Mouse (Mus musculus): Measurements from ENCODE around the gene Pou4f2.

Pou4f2 gene

DNA sequence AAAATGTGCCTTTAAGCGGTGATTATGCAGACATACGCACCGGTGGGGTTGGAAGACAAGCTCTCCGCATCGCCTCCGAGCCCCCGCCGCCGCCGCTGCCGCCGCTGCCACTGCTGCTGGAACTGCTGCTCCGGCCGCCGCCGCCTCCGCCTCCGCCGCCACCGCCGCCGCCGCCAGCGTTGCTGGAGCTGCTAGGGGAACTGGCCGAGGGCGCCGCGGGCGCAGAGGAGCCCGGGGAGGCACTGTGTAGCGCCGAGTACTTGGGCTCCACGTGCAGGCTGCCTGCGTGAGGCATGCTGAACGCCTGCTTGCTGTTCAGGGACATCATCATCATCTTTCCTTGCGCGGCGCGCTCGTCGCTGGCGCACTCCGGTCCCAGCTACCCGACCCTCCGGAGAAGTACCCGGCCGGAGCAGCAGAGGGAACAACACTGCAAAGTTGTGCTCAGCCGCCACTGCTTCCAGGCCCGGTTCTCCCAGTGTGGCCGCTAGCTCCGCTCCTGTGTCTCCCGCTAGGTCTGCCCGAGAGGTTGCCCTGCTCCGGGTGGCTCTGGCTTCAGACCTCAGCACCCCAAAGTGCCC, at the start of gene Pou4f2:
Gene Pou4f2 (minus strand): TSS at position 575 of the 581 bp plus-strand sequence.
- no peak for DNase-seq

DNA sequence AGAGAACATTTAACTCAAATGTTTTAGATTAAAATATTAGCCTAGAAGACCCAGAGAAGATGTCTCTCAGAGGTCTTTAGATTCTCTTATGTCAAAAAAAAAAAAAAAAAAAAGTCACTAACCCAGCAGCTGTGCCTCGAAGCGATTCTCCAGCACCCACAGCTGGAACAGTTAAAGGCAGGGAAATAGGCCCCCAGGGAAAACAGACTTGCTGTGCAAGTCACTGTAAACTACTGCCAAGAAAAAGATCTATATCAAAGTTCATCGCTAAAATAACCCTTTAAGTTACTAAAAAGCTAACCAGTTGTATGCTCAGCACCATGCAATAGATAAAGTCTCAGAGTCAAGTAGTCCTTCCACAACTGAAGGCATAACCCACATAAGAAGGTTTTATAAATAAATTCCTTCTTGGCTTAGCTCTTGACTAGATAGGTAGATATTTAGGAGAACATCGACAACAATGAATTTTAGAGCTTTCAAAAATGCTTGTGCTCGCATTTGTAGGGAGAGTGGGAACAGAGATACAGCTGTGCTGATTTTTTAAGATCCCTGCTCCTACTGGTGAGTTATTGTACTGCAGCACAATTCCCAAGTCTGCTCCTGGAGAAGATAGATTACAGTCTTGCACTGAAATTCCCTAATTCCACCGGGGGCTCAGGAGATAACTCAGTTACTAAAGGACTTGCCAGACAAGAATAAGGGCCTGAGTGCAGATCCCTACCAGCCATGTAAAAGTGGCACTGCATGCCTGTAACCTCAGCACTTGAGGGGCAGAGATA, 40.8 kb upstream of the Pou4f2 start:
- no peak for DNase-seq

DNA sequence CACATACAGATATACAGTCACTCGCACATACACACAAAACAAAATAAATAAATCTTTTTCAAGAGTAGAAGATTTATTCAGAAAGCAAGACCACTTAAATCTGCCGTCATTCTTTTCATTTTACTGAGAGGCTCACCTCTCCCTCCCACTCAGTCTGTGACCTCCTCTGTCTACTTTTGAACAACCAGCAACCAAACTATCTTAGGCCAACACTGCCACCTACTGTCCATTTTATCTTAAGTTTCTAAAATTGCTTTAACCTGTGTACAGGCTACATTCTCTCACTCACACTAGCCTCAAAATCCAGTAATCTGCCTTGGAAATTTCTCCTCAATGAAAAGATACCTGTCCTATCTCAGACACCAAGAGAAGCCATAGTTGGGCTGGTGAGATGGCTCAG, 31.4 kb upstream of the Pou4f2 start:
- no peak for DNase-seq

DNA sequence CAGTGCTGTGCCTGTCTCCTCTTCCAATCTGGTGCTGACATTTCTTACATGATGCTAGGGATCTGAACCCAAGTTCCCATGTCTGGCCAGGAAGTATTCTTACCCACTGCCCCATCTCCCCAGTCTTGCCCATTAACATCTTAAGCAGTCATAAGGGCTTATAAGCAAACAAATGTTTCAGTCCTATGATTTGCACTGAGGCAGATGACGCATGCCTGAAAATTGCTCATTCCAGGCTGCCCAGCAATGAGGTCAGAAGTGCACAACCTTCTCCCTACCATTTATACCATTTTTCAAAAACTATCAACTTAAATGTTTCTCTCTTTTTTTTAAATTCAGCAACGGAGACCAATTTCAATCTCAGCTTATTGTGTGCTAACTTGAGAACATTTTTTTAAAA, 27.5 kb upstream of the Pou4f2 start:
- no peak for DNase-seq

DNA sequence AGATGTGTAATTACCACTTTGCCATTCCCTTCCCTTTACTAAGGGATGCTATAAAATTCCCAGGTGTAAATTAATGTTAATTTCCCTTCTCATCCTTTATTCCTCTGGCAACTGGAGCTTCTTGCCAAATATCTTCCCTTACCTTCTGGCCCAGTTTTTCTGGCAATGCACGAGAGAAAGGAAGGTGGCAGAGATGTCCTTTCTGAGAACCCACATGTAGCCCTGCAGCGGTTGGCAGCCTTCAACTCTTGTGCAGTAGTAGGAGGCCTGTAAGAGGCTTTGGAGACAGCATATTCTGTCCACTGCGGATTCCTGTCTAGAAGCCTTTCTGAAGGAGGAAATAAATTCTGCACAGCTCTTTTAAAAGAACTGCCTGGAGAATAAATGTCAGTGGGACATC, 20.0 kb upstream of the Pou4f2 start:
- no peak for DNase-seq

DNA sequence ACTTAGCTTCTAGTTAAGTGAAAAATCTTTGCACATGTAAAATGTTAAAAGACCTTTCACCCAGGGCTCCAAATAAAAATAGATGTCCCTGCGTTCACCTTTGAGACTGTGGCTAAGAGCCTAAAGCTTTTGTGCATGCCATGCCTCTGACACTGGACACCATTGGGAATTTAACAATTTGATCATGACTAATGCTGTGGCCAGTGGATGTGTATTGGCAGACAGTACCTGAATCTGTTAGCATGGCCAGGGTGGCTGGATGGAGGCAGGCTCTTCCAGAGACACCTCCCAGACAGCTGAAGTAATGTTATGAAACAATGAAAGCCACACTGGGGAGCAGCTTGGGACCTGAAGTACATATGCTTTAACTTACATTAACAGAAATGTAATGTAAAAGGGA, 6.3 kb upstream of the Pou4f2 start:
- no peak for DNase-seq

DNA sequence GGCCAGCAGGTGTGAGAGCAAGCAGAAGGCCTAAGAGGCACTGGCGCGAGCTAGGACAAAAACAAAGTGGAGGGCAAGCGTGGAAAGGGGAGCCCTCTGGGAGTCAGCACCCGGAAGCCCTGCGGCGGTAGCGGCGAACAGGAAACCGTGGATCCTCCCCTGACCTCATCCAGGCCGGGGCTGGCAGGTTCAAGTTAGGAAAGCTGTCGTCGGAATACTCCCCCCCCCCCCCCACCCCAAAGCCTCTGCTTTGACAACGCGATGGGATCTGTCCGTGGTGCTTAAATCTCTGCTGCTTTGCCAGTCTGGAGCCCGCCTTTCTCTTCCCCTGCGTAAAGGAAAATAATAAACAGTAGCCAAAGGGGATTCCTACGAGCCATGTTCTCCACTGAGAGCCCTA, 1.7 kb upstream of the Pou4f2 start:
- DNase-seq = no peak

DNA sequence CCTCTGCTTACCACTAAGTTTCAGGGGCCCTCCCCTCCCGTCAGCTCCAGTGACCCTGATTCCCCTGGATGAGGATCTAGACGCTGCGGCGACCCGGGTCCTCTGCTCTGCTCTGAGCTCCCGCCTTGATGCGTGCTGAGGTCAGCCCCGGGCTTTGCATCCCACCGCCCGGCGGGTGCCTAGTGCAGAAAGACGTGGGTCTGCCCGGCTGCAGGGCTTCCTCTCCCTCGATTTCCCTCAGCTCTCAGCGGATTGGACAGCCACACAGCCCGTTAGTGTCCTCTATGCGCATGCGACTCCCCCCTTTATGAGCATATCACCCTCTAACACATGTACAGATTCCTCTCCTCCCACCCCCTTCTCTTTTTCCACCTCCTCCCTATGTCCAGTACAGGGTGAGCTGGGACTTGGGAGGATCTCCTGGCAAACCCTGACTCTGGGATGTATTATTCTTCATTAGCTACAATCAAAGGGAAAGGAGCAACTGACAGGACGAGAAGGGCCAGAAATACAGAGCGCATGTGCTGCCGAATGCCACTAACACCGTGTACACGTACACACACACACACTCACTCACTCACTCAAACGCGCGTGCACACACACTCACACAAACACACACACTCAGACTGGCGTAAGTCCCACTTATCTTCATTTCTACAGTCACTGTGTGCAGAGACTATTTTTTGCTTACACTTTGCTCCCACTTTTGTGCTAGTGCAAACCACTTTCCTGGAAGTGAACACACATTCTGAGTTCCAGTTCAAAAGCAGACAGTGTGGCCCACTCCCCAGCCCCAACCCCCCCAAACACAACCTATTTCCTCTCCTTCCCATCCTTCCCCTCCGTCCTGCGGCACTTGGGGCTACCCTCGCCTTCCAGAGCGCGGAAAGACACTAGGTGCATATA, 948 bp upstream of the Pou4f2 start:
- DNase-seq = no peak

DNA sequence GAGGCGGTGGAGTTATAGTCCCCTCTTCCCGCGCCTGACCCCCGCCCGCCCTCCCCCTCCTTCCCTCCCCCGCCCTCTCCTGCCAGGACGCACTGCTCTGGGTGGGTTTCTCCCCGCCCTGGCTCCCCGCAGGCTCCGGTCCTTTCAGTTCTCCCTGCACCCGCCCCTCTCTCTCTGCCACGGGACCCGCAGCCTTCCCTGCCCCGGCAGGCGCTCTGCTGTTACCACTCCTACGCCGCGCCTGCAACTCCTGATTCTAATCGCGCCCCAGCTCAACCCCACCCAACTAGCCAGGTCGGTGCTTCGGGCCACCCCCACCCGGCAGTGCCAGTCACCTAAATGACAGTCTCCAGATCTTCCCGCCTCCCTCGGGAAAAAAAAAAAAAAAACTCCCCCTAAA, 216 bp upstream of the Pou4f2 start:
- no peak for DNase-seq

DNA sequence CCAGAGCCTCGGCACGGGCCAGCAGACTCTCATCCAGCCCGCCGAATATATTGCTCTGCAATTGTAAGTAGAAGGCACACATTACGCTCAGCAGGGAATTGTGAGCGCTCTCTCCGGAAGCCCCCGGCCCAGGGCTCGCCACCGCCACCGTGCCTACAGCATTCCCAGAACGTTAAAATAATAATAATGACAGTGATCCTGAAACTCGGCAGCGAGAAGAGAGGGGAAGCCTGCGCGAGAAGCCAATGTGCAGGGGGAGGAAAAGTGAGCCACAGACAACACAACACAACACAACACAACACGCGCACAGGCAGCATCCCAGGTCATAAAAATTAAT, 853 bp downstream of the Pou4f2 start:
- DNase-seq = no peak

DNA sequence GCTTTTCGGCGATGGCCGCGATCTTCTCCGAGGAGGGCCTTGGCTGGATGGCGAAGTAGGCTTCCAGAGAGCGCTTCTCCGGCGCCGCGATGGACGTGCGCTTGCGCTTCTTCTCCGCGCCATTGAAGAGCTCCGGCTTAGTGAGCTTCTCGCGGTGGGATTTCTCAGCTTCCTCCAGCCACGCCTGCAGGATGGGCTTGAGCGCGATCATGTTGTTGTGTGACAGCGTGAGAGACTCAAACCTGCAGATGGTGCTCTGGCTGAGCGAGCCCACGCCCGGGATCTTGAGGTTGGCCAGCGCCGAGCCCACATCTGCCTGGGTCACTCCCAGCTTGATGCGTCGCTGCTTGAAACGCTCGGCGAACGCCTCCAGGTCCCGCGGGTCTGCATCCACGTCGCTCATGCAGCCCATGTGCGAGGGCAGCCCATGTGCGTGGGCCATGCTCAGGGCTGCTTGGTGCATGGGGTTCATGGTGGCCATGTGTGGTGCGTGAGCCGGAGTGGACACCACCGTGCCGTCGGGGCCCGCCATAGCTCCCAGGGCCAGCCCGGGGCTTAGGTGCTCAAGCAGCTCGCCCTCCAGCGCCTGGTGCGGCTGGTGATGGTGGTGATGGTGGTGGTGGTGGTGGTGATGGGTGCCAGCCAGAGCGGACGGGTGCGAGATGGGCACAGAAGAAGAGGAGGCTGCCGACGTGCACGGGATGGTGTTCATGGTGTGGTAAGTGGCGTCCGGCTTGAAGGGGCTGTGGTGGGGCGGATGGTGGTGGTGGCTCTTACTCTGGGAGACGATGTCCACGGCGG, 1.4 kb downstream of the Pou4f2 start:
- no peak for DNase-seq

DNA sequence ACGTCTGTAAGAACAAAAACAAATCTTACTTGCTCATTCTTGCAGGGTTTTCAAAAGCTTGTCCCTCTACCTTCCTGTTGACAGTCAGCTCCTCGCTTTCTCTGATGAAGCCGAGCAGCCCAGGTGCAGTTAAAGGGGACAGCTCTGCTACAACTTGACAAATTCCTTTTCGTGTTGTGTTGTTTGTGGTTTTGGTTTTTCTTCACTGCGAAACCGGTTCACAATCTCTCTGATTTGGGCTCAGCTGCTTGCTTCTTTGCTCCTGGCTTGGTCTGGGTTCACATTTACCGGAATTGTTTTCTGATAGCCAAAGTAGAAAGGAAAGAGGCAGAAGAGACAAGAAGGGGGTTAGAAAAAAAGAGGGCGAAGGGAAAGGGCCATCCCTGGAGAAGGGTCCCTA, 2.1 kb downstream of the Pou4f2 start:
- no peak for DNase-seq

DNA sequence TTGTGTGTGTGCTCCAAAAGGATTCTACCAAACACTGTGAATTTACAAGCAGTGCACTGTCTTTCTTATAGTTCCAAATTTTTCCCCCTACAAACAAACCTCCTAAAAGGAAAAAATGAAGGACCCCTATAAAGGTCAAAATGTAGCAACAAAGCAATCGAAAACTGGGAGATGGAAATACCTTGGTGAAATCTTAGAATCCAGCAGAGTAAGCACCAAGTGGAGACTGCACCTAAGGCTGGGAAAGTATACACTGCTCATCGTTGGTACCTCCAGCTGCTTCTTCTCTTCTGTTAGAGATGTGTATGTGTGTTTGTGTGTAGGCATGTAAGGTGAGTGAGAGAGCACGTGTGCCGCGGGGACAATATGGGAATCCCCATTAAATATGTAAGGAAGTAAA, 3.1 kb downstream of the Pou4f2 start:
- DNase-seq = no peak

DNA sequence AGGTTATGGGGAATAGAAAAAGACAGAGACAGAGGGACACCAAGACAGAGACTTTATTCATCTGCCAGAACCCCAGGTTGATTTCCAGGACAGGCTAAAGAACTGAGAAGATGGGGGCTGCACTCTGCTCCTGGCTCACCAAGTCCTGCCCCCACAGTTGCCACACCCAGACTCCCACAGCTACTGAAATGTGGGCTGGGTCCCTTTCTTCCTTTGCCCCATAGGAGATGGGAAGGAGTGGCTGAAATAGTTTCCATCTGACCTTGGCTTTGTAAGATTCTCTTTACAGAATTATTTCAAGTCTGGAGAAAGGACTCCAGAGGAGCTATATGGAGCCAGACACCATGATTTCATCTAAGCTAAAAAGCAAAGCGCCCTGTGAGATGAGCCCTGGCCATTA, 4.0 kb downstream of the Pou4f2 start:
- no peak for DNase-seq

DNA sequence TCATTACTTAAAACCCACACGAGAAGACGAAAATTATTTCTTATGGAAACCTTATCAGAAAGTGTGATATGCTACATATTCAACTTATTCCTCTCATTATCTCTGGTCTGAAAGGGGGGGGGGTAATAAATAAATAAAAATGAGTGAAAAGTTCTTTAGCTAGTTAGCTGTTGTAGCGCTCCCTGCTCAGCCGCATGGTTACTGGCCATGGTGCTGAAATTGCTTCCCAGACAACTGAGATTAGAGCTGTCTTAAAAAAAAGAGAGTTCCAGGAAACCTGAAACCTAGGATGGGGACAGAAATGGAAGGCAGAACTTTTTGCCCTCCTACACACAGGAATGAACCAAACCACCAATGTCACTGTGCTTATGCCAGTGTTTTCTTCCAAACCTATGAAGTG, 5.1 kb downstream of the Pou4f2 start:
- DNase-seq = no peak

DNA sequence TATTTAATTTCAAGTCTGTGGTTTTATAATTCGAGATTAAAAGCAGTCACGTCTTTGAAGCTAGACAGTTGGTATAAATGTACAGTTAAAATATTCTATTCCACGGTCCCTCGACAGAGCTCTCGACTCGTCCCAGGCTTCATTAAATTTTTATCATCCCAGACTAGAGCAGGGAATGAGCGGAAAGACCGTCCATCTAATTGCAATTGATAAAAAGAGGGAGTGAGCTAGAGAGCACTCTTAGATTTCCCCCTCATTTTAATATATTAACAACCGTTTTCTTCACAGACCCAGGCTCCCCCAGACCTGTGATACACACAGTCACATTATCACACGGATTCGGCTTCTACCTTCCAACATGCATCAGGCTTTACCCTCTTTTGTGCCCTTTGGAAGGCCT, 8.3 kb downstream of the Pou4f2 start:
- no peak for DNase-seq

DNA sequence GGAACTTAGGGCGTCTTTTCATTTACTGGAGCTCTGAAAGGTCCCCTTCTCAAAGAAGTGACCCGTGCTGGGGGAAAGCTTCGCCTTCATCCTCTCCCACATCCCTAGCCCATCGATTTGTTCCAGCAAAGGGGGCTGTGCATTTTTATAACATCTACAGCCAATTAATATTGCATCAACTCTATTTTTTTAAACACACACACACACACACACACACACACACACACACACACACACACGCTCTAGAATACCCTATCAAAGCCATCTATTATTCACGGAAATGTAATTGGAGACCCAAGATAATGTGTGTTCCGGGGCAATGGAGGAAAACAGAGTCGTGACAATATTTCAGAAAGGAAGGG, 8.7 kb downstream of the Pou4f2 start:
- no peak for DNase-seq

DNA sequence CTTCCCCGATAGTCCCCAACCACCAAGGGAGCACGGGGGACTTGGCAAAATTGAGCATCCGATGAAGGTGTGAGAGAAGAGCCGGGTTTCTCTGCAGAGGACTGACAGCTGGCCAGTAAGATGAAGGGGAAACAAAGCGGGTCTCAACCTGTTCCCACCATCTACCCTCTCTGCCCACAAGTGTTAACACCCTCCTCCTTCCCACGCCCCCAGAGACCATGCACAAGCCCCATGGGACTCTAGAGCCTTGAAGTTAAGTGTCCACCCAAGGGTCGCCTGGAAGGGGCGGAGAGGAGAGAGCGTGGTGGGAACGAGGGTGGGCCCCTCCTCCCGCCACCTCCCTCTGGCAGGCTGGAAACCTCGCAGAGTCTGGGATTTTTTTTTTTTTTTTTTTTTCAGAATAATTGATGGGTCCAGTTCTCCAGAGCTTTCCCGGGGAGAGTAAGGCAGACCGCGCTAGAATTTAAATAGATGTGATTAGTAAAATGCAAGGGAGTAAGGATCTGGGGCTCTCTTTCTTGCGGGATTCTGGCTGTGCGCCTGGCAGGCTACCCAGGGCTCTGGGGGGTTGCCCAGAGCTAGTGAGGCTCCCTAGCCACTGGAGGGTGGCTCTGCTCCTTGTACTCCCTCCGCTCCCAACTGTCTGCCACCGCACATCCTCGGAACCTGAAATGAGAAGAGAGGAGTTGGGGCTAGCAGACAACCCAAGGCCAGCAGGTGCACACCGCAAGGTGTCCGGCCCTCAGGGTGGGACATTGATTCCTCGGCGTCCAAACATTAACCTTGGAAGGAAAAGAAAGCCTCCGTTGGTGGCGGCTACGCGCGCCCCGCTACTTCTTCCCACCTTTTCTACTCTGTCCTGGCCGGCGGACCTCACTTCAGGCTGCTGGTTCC, 9.3 kb downstream of the Pou4f2 start:
- DNase-seq = peak; percentile 61

DNA sequence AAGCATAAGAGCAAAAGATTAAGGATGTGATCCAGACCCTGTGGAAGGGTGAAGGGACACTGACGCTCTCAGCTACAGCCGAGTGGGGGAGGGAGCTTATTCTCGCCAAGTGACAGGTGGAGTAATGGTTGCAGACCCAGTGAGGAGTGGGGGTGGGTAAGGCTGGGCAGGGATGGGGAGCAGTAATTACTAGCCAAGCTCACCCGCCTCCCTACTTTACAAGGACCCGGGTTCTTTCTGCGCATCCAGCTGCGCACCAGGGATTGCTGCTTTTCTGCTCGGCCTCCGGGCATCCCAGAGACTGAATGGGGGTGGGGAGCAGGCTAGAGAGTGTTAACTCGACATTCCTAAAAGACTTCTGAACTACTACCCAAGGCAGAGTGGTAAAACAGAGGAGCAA, 10.0 kb downstream of the Pou4f2 start:
- peak; percentile 68 for DNase-seq

DNA sequence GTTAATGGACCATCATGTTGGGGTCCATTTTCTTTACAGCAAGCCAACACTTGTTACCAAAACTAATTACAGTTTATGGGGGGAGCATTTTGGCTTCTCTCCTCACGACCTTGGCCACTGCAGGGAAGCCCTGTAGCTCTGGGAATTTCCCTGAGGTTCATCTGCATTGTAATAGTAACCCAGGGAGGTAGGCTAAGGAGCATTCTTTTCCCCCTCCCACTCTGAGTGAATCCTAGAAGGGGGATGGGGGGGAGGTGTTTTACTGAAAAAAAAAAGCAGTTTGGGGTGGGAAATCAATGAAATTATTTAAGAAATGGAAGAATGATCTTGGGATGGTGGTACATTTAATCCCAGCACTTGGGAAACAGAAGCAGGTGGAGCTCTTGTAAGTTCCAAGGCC, 12.5 kb downstream of the Pou4f2 start:
- no peak for DNase-seq

DNA sequence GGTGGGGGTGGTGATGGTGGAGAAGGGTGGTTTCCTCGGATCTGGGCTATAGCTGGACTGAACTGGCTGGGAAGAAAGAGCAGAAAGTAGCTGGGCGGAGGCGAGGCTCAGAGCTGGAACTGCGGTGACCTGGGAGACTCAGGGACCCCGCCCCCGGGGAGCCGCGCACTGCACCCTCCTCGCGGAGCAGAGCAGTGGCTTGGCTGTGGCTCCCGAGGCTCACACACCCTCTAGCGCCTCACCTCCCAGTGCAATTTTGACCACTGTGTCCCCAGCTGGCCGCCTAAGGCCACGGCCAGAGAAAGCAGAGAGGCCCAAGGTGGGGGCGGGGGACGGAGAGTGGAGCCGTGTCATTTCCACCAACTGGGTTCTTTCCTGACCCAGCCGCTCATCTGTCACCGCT, 16.3 kb downstream of the Pou4f2 start:
- DNase-seq = peak; percentile 71

DNA sequence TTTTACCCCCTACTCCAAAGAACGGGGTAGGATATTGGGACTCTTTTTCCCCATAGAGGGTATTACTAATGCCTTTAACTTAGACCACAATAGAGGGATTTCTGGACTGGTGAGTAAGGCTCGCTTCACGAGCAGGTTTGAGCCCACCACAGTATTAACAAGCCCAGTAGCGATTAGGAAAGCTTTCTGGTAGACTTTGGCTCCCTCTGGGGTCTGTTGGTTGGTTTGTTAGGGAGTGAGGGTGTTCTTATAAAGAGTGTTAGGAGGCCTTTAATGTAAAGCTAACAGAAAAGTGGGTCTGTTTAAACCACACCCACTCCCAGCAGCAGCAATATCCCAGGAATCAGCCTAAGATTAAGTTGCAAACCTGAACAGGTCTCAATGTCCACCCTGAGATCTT, 17.2 kb downstream of the Pou4f2 start:
- DNase-seq = peak; percentile 31

All from heart, adult 11 months (tissue).